In the genomic region with DNA sequence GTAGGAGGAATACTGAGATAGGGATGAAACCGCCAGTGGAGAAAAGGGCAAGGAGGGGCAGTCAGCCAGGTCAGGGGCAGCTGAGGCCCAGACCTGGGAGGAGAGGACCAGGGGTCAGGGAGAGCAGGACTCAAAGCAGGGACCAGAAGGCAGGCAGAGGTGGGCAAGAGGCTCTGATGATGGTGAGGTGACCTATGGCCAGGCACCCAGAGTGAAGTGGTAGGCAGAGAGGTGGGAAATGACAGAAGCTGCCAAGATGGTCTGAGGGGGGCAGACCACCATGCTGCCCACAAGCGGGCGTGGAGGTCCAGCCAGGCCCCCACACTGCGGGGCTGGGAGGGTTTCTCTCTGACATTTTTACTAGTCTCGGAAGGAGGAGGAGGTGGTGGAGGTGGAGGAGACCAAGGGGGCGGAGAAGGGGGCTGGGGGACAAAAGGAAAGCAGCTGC, we compare ENCODE assay signal across 10 mouse cellular contexts. TPM values are rescaled to one million over a fixed set of nuclear protein-coding genes. Genes with fewer than 3 reads are reported as not detected.
A peak's percentile ranks its signal among the peaks of the same experiment; 100 is the strongest.
DNase-seq lines count a peak whose midpoint lies in the region; ATAC-seq and TF ChIP-seq lines count a peak whose summit lies in the region.
"Had no signal": no experiment of that assay in that cellular context is flagged by ENCODE, and none has a peak within 500 bp of the region (broad histone marks: within the 10 kb centered on the region; RNA-seq: fewer than 3 reads in every experiment).

No protein-coding gene starts in this region.

- TF ChIP-seq CTCF in kidney, adult 2 months (conservative IDR thresholded peaks at IDR 0.05; ENCODE audit: insufficient read depth, insufficient read length, low read depth, low read length), result no peak

- 62% methylated on average over 6 of the region's 6 CpGs for WGBS in kidney, adult 2 months
- WGBS in limb, embryonic 13.5 days, result 20% methylated on average over 6 of the region's 6 CpGs

- no peak overlapping the region for H3K4me3 ChIP-seq in kidney, adult 2 months (ENCODE audit: insufficient read depth, low read depth, low read length)
- H3K4me3 ChIP-seq in limb, embryonic 13.5 days, result no peak overlapping the region
- H3K4me3 ChIP-seq: liver, embryonic 13.5 days had no signal

- H3K9me3 ChIP-seq in limb, embryonic 13.5 days, result no peaks in the 10 kb centered on the region
- H3K9me3 ChIP-seq: liver, embryonic 13.5 days had no signal

- peak overlapping the region; percentile 57 for H3K4me2 ChIP-seq in limb, embryonic 13.5 days (replicated peaks)
- H3K4me2 ChIP-seq: liver, embryonic 13.5 days had no signal

- no peaks in the 10 kb centered on the region for H3K4me1 ChIP-seq in kidney, adult 2 months (ENCODE audit: control insufficient read depth, insufficient read depth, low read length)
- peaks cover 60% of the 10 kb centered on the region for H3K4me1 ChIP-seq in limb, embryonic 13.5 days
- H3K4me1 ChIP-seq: liver, embryonic 13.5 days had no signal

- peak; percentile 24; the same call in 1 of the 2 replicates for ATAC-seq in limb, embryonic 13.5 days (ENCODE audit: low FRiP score, low read depth)
- ATAC-seq in megakaryocyte, adult 5-6 weeks (ENCODE audit: poor library complexity, severe bottlenecking), result no peak

- DNase-seq in kidney, postnatal 4 days, result peak; percentile 59 to 71
- DNase-seq in kidney, adult 2 months, result no peak
- DNase-seq in embryo, embryonic 11 days, result peak; percentile 46
- DNase-seq in gastrocnemius, postnatal 14 days, result peak; percentile 17
- no peak for DNase-seq in layer of hippocampus, adult 11-12 months (ENCODE audit: low spot score)
- DNase-seq in adrenal gland, postnatal 25 days, result no peak
- DNase-seq: liver, embryonic 13.5 days had no signal

- intact Hi-C loops in gastrocnemius, postnatal 14 days (cut with DNase I; ENCODE audit: low total_unique reads), result no loop called here

- TF ChIP-seq POLR2A in kidney, adult 2 months (IDR thresholded peaks at IDR 0.05; ENCODE audit: low read depth, low read length), result no peak

- no peak overlapping the region for H3K27ac ChIP-seq in kidney, adult 2 months (ENCODE audit: insufficient read depth, low read depth, low read length)
- peak overlapping the region; percentile 89 for H3K27ac ChIP-seq in limb, embryonic 13.5 days

- H3K9ac ChIP-seq in limb, embryonic 13.5 days, result peak overlapping the region; percentile 68
- H3K9ac ChIP-seq: liver, embryonic 13.5 days had no signal

- no peaks in the 10 kb centered on the region for H3K36me3 ChIP-seq in kidney, adult 2 months (ENCODE audit: control insufficient read depth, insufficient read depth, low read length)
- no peaks in the 10 kb centered on the region for H3K36me3 ChIP-seq in limb, embryonic 13.5 days
- H3K36me3 ChIP-seq: liver, embryonic 13.5 days had no signal

- no peaks in the 10 kb centered on the region for H3K27me3 ChIP-seq in kidney, adult 2 months (replicated peaks; ENCODE audit: control insufficient read depth, insufficient read depth, low read length)
- H3K27me3 ChIP-seq in limb, embryonic 13.5 days, result no peaks in the 10 kb centered on the region
- H3K27me3 ChIP-seq: liver, embryonic 13.5 days; Patski had no signal

RNA-seq across cellular contexts. Expression of gene Lsp1, which starts 10.8 kb away (rescaled TPM):
- 22.2 and 39.8 TPM in 2 replicates for polyA plus RNA-seq in kidney, adult 2 months (2012; rRNA removed)
- 10 to 100 TPM; 22.2 to 35.0 TPM for total RNA-seq in gastrocnemius, postnatal 14 days (2021)
- polyA plus RNA-seq in limb, embryonic 13.5 days (2015; fragmentation: Nextera tagmentation; extraction: Ambion mirVana), result 46.3 and 49.8 TPM in 2 replicates
- 1,220 and 1,304 TPM in 2 replicates for total RNA-seq in megakaryocyte, adult 5-6 weeks (2015)
- 1,314 and 1,552 TPM in 2 replicates for total RNA-seq in megakaryocyte, adult 5-6 weeks (2017)
- total RNA-seq in adrenal gland, postnatal 25 days (2021), result 12.6 and 14.4 TPM in 2 replicates

RNA-seq across cellular contexts. Expression of gene Tnnt3, which starts 27.2 kb away (rescaled TPM):
- polyA plus RNA-seq in kidney, adult 2 months (2012; rRNA removed), result 48.3 TPM in 1 of 2 replicates, not detected in the other
- total RNA-seq in gastrocnemius, postnatal 14 days (2021), result over 10,000 TPM; 22,199 to 23,470 TPM
- 60.9 and 62.3 TPM in 2 replicates for polyA plus RNA-seq in limb, embryonic 13.5 days (2015; fragmentation: Nextera tagmentation; extraction: Ambion mirVana)
- total RNA-seq in megakaryocyte, adult 5-6 weeks (2015), result 1.4 and 1.5 TPM in 2 replicates
- total RNA-seq in megakaryocyte, adult 5-6 weeks (2017), result 3.7 and 3.9 TPM in 2 replicates
- not detected in 2 replicates for total RNA-seq in adrenal gland, postnatal 25 days (2021)

RNA-seq across cellular contexts. Expression of gene Tnni2, which starts 29.8 kb away (rescaled TPM):
- polyA plus RNA-seq in kidney, adult 2 months (2012; rRNA removed), result 0.54 and 103 TPM in 2 replicates
- total RNA-seq in gastrocnemius, postnatal 14 days (2021), result over 10,000 TPM; 14,029 to 14,677 TPM
- 45.2 and 47.5 TPM in 2 replicates for polyA plus RNA-seq in limb, embryonic 13.5 days (2015; fragmentation: Nextera tagmentation; extraction: Ambion mirVana)
- total RNA-seq in megakaryocyte, adult 5-6 weeks (2015), result 18.8 and 20.9 TPM in 2 replicates
- total RNA-seq in megakaryocyte, adult 5-6 weeks (2017), result 25.6 and 27.6 TPM in 2 replicates
- total RNA-seq in adrenal gland, postnatal 25 days (2021), result not detected in 2 replicates

RNA-seq across cellular contexts. Expression of gene Syt8, which starts 36.8 kb away (rescaled TPM):
- 1.8 and 3.3 TPM in 2 replicates for polyA plus RNA-seq in kidney, adult 2 months (2012; rRNA removed)
- not detected for total RNA-seq in gastrocnemius, postnatal 14 days (2021)
- 1.2 and 1.4 TPM in 2 replicates for polyA plus RNA-seq in limb, embryonic 13.5 days (2015; fragmentation: Nextera tagmentation; extraction: Ambion mirVana)
- 0.39 TPM in 1 of 2 replicates, not detected in the other for total RNA-seq in megakaryocyte, adult 5-6 weeks (2015)
- total RNA-seq in megakaryocyte, adult 5-6 weeks (2017), result not detected in 2 replicates
- not detected in 2 replicates for total RNA-seq in adrenal gland, postnatal 25 days (2021)
- polyA plus RNA-seq: liver, embryonic 13.5 days had no signal

Comparison
In these comparisons a context has a peak if more than half of its experiments do, and no peak if none do; other contexts are left out.
1. DNase-seq: peak in kidney, postnatal 4 days (2 of 2), embryo, embryonic 11 days (single experiment) and gastrocnemius, postnatal 14 days (single experiment); none in kidney, adult 2 months (single experiment), layer of hippocampus, adult 11-12 months (single experiment) and adrenal gland, postnatal 25 days (single experiment).
2. RNA of gene Lsp1, which starts 10.8 kb away (total RNA-seq): 1,220 to 1,552 TPM in megakaryocyte, adult 5-6 weeks; 22.2 to 35.0 TPM in gastrocnemius, postnatal 14 days and 12.6 to 14.4 TPM in adrenal gland, postnatal 25 days; every median in the first group is over 10 times any median in the second.
3. RNA of gene Tnnt3, which starts 27.2 kb away (total RNA-seq): 22,199 to 23,470 TPM in gastrocnemius, postnatal 14 days; 1.4 to 3.9 TPM in megakaryocyte, adult 5-6 weeks and not detected in adrenal gland, postnatal 25 days; every median in the first group is over 1,000 times any median in the second.
4. RNA of gene Tnni2, which starts 29.8 kb away (total RNA-seq): 14,029 to 14,677 TPM in gastrocnemius, postnatal 14 days; 18.8 to 27.6 TPM in megakaryocyte, adult 5-6 weeks and not detected in adrenal gland, postnatal 25 days; every median in the first group is over 100 times any median in the second.